Mouse (Mus musculus): ENCODE results near the gene Pqbp1.
"Not testable (repeated sequence)": the region's sequence is repeated elsewhere in the genome, so short reads cannot be mapped to it uniquely, and the experiment has no call there.

Pqbp1 gene

GRCm38 (mm10) chrX:7898880-7899874, at the start of gene Pqbp1, which contains the start of gene Timm17b:
Gene Pqbp1, minus strand, starts transcription at chrX:7899269.
Gene Timm17b, plus strand, starts transcription at chrX:7899357.
- peak; percentile 90 for DNase-seq

GRCm38 (mm10) chrX:7947900-7948492, 48.9 kb upstream of the Pqbp1 start:
- peak; percentile 93 for DNase-seq

- no peak for DNase-seq
Observed at GRCm38 (mm10) chrX:7947108-7947899, 48.2 kb upstream of the Pqbp1 start, which contains the start of gene Hdac6. Gene Hdac6, minus strand, starts transcription at chrX:7947889.

GRCm38 (mm10) chrX:7945618-7946017, 46.5 kb upstream of the Pqbp1 start:
- DNase-seq = no peak

- DNase-seq = no peak
Observed at GRCm38 (mm10) chrX:7937667-7938066, 38.6 kb upstream of the Pqbp1 start.

GRCm38 (mm10) chrX:7936874-7937273, 37.8 kb upstream of the Pqbp1 start:
- peak; percentile 24 for DNase-seq

- DNase-seq = no peak
Observed at GRCm38 (mm10) chrX:7928270-7928790, 29.3 kb upstream of the Pqbp1 start, which contains the start of gene Eras. Gene Eras, minus strand, starts transcription at chrX:7928607.

- DNase-seq = no peak
Observed at GRCm38 (mm10) chrX:7927116-7927515, 28.0 kb upstream of the Pqbp1 start.

- no peak for DNase-seq
Observed at GRCm38 (mm10) chrX:7926266-7926665, 27.2 kb upstream of the Pqbp1 start.

GRCm38 (mm10) chrX:7922032-7922431, 23.0 kb upstream of the Pqbp1 start:
- DNase-seq = no peak

- DNase-seq = no peak
Observed at GRCm38 (mm10) chrX:7919601-7920383, 20.7 kb upstream of the Pqbp1 start, which contains the start of gene Pcsk1n. Gene Pcsk1n, plus strand, starts transcription at chrX:7919822.

GRCm38 (mm10) chrX:7917960-7918359, 18.9 kb upstream of the Pqbp1 start:
- DNase-seq = not testable (repeated sequence)

- not testable (repeated sequence) for DNase-seq
Observed at GRCm38 (mm10) chrX:7915669-7916068, 16.6 kb upstream of the Pqbp1 start.

- DNase-seq = no peak
Observed at GRCm38 (mm10) chrX:7910473-7910872, 11.4 kb upstream of the Pqbp1 start.

GRCm38 (mm10) chrX:7909242-7909641, 10.2 kb upstream of the Pqbp1 start, which contains the start of gene Gm10490:
Gene Gm10490, plus strand, starts transcription at chrX:7909542.
- not testable (repeated sequence) for DNase-seq

- DNase-seq = no peak
Observed at GRCm38 (mm10) chrX:7907735-7908134, 8.7 kb upstream of the Pqbp1 start, which contains the start of gene Gm10491. Gene Gm10491, minus strand, starts transcription at chrX:7907835.

GRCm38 (mm10) chrX:7904441-7904840, 5.4 kb upstream of the Pqbp1 start:
- DNase-seq = no peak

- DNase-seq = peak; percentile 31
Observed at GRCm38 (mm10) chrX:7898211-7898610, 858 bp downstream of the Pqbp1 start.

GRCm38 (mm10) chrX:7883841-7884567, 15.1 kb downstream of the Pqbp1 start, which contains the start of gene Slc35a2:
Gene Slc35a2, plus strand, starts transcription at chrX:7884028.
- DNase-seq = peak; percentile 82

- peak; percentile 58 for DNase-seq
Observed at GRCm38 (mm10) chrX:7879819-7880218, 19.2 kb downstream of the Pqbp1 start.

GRCm38 (mm10) chrX:7878495-7878894, 20.6 kb downstream of the Pqbp1 start:
- DNase-seq = no peak
